Mouse (Mus musculus) stomach, postnatal 0 days (tissue): ENCODE measurements around the gene Kcnab3. TPM values are rescaled to one million over a fixed set of nuclear protein-coding genes. Genes with fewer than 3 reads are reported as not detected.

Experiments
- ATAC-seq: fragments of 200-750 bp; cut with Nextera tagmentation; 2 replicates; pipeline ENCODE4 v1.8.0; 2017; ENCODE audit not compliant: low FRiP score, low TSS enrichment
- DNase-seq: peaks from one replicate; pipeline ENCODE4 v3.0.0-alpha.2; 2016; ENCODE audit warnings: low spot score
- H3K27ac ChIP-seq: fragments of 300-500 bp; sonication (generic); replicated peaks from 2 replicates; pipeline ENCODE4 v1.5.1; 2014; ENCODE audit warnings: mild to moderate bottlenecking, control low read depth
- H3K27me3 ChIP-seq: fragments of 300-500 bp; sonication (generic); 2 replicates; pipeline ENCODE4 v1.6.1; 2014; ENCODE audit warnings: low read length; ENCODE audit not compliant: control insufficient read depth, insufficient read depth
- H3K36me3 ChIP-seq: fragments of 300-500 bp; sonication (generic); 2 replicates; pipeline ENCODE4 v1.6.1; 2014; ENCODE audit warnings: low read length, mixed read lengths; ENCODE audit not compliant: control insufficient read depth, insufficient read depth
- H3K4me1 ChIP-seq: fragments of 300-500 bp; sonication (generic); replicated peaks from 2 replicates; pipeline ENCODE4 v1.6.1; 2014; ENCODE audit warnings: antibody characterized with exemption; ENCODE audit not compliant: control insufficient read depth, insufficient read depth
- H3K4me2 ChIP-seq: fragments of 300-500 bp; sonication (generic); replicated peaks from 2 replicates; pipeline ENCODE4 v1.6.1; 2014; ENCODE audit warnings: low read depth, mild to moderate bottlenecking, control low read depth, moderate library complexity
- H3K4me3 ChIP-seq: fragments of 300-500 bp; sonication (generic); 2 replicates; pipeline ENCODE4 v1.5.1; 2014; ENCODE audit warnings: low read depth, low read length, control low read depth
- H3K9ac ChIP-seq: fragments of 300-500 bp; sonication (generic); 2 replicates; pipeline ENCODE4 v1.6.1; 2014; ENCODE audit warnings: mild to moderate bottlenecking, low read length, control low read depth, mixed read lengths
- H3K9me3 ChIP-seq: fragments of 300-500 bp; sonication (generic); 2 replicates; pipeline ENCODE4 v1.6.1; 2016; ENCODE audit warnings: low read length; ENCODE audit not compliant: control insufficient read depth
- CTCF ChIP-seq: IDR thresholded peaks from 2 replicates; pipeline ENCODE4 v1.5.1; 2016; ENCODE audit warnings: antibody characterized with exemption, low read depth, mild to moderate bottlenecking, moderate library complexity
- EP300 ChIP-seq: optimal IDR thresholded peaks from 2 replicates; pipeline ENCODE3; 2016; ENCODE audit warnings: antibody characterized with exemption
- WGBS: fragments of 180-500 bp; shearing (Covaris S2); extraction: QIAGEN DNeasy Blood & Tissue Kit; methylation state at CpG from one replicate; pipeline ENCODE4 v1.1.7; 2014; 5-methylcytosine and 5-hydroxymethylcytosine counted together
- polyA plus RNA-seq: library from polyadenylated mRNA; unstranded; fragments of >200 nt; fragmentation: Nextera tagmentation; extraction: Ambion mirVana; gene quantifications from 2 replicates; pipeline ENCODE4 v1.2.1, GENCODE M21; 2015

The Kcnab3 gene
- polyA plus RNA-seq, 1 experiment from 2014 or later = 0.87 TPM

DNA sequence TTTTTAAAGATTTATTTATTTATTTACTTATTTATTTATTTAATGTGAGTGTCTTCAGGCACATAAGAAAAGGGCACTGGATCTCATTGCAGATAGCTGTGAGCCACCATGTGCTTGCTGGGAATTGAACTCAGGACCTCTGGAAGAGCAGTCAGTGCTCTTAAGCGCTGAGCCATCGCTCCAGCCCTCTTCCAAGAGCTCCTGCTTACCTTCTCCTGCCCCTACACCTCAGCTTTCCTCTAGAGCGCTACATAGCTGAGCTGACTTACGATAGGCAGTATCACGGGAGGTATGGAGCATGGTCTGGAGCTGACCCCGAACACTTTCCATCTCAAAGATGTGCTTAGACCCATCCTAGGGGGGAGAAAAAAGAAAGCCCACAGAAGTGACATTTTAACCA is 4.5 kb upstream of the Kcnab3 start:
- H3K4me2 ChIP-seq = no peak overlapping the region
- peaks cover 8% of the 10 kb centered on the region; the same call in 1 of the 2 replicates for H3K36me3 ChIP-seq
- no peak overlapping the region for H3K27ac ChIP-seq
- H3K27me3 ChIP-seq = no peaks in the 10 kb centered on the region
- TF ChIP-seq EP300 (no peak), CTCF (no peak)
- H3K4me3 ChIP-seq = no peak overlapping the region
- no peak for DNase-seq
- ATAC-seq = no peak
- no peak overlapping the region for H3K9ac ChIP-seq
- H3K9me3 ChIP-seq = no peaks in the 10 kb centered on the region
- WGBS = 94% methylated on average over 6 of the region's 6 CpGs
- peaks cover 8% of the 10 kb centered on the region; the same call in 1 of the 2 replicates for H3K4me1 ChIP-seq

GRCm38 (mm10) chr11:69322010-69322409 is 4.0 kb upstream of the Kcnab3 start:
- Histone ChIP-seq H3K4me1 (peaks cover 10% of the 10 kb centered on the region; the same call in 1 of the 2 replicates), H3K27ac (no peak overlapping the region), H3K4me2 (peak overlapping the region; percentile 88; the same call in 1 of the 2 replicates), H3K27me3 (no peaks in the 10 kb centered on the region), H3K9ac (no peak overlapping the region), H3K36me3 (peaks cover 8% of the 10 kb centered on the region; the same call in 1 of the 2 replicates), H3K9me3 (no peaks in the 10 kb centered on the region), H3K4me3 (no peak overlapping the region)
- DNase-seq (no peak), ATAC-seq (no peak)
- 63% methylated on average over 6 of the region's 6 CpGs for WGBS
- no peak for TF ChIP-seq EP300
- TF ChIP-seq CTCF = no peak

- no peaks in the 10 kb centered on the region for H3K9me3 ChIP-seq
- peaks cover 8% of the 10 kb centered on the region; the same call in 1 of the 2 replicates for H3K36me3 ChIP-seq
- no peak for ATAC-seq
- H3K4me3 ChIP-seq = peak overlapping the region; percentile 60
- H3K9ac ChIP-seq = peak overlapping the region; percentile 80
- WGBS = 9% methylated on average over 18 of the region's 18 CpGs
- no peak for DNase-seq
- no peaks in the 10 kb centered on the region for H3K27me3 ChIP-seq
- H3K4me2 ChIP-seq = peak overlapping the region; percentile 88
- peak overlapping the region; percentile 79 for H3K27ac ChIP-seq
- TF ChIP-seq CTCF (no peak), EP300 (no peak)
- H3K4me1 ChIP-seq = peaks cover 10% of the 10 kb centered on the region; the same call in 1 of the 2 replicates
Measured at GRCm38 (mm10) chr11:69322693-69323471, 3.2 kb upstream of the Kcnab3 start.

DNA sequence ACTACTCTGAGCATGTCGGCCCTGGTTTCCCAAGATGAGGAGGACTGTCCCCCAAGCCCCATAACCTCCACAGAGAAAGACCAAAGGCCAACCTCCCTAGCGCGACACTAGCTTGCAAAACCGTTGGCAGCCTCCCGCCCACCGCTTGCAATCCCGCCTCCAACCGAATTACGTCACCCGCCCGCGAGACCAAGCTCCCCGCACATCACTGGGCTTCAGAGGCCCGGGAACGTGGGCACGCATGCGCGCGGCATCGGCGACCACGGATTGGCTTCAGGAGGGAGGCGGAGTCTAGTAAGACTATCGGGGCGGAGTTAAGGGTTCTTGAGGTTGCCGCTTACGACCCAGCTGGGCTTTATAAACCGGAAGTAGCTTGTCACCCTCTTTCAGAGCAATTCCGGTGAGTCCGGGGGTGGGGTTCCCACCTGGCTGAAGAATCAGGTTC is 2.4 kb upstream of the Kcnab3 start, which contains the start of the genes Cntrob and Trappc1:
Gene Cntrob (minus strand): TSS at position 109 of the 445 bp plus-strand sequence.
Gene Trappc1 (plus strand): TSS at position 314 of the 445 bp plus-strand sequence.
- peak; percentile 99 for DNase-seq
- Histone ChIP-seq H3K9ac (peak within 1 kb of the TSS; percentile 80), H3K27me3 (no peaks in the 10 kb centered on the region), H3K36me3 (peaks cover 7% of the 10 kb centered on the region; the same call in 1 of the 2 replicates), H3K4me1 (peaks cover 10% of the 10 kb centered on the region; the same call in 1 of the 2 replicates), H3K4me3 (peak within 1 kb of the TSS; percentile 60), H3K27ac (peak within 1 kb of the TSS; percentile 79), H3K4me2 (peak within 1 kb of the TSS; percentile 88), H3K9me3 (no peaks in the 10 kb centered on the region)
- peak; percentile 97 for ATAC-seq
- under 1% methylated on average over 30 of the region's 30 CpGs for WGBS
- no peak for TF ChIP-seq EP300
- TF ChIP-seq CTCF = 0 out of 2 replicates have a peak, but pooled peaks have one; percentile 10

GRCm38 (mm10) chr11:69324749-69325148 is 1.3 kb upstream of the Kcnab3 start:
- TF ChIP-seq CTCF = no peak
- TF ChIP-seq EP300 = no peak
- Histone ChIP-seq H3K4me1 (peaks cover 10% of the 10 kb centered on the region; the same call in 1 of the 2 replicates), H3K9me3 (no peaks in the 10 kb centered on the region), H3K9ac (no peak overlapping the region), H3K4me2 (peak overlapping the region; percentile 88), H3K27me3 (no peaks in the 10 kb centered on the region), H3K36me3 (peaks cover 3% of the 10 kb centered on the region; the same call in 1 of the 2 replicates), H3K4me3 (peak overlapping the region; percentile 60), H3K27ac (peak overlapping the region; percentile 78; the same call in 1 of the 2 replicates)
- ATAC-seq (no peak), DNase-seq (no peak)
- 75% methylated on average over 6 of the region's 6 CpGs for WGBS
